Mouse (Mus musculus) heart, postnatal 10 days (tissue): ENCODE data around the gene Tmem219. TPM values are rescaled to one million over a fixed set of nuclear protein-coding genes. Genes with fewer than 3 reads are reported as not detected.

Experiments used
- total RNA-seq, 2 experiments: library from RNA; stranded (reverse); gene quantifications; 2 replicates each; pipeline ENCODE4 v1.2.3; 2021

Tmem219 gene
- total RNA-seq, 2 experiments from 2014 or later = 16.3 to 17.6 TPM

Other genes starting within 250 kb of the Tmem219 start
- gene Sult1a1, start 246.5 kb downstream of the Tmem219 start, total RNA-seq = 10 to 100 TPM; 12.0 to 32.5 TPM
- 10 to 100 TPM; 50.7 to 59.8 TPM for gene Bola2, start 227.5 kb downstream of the Tmem219 start, total RNA-seq
- 1 to 10 TPM; 6.1 to 8.0 TPM for gene Slx1b, start 227.1 kb downstream of the Tmem219 start, total RNA-seq
- gene Coro1a, start 215.1 kb downstream of the Tmem219 start, total RNA-seq = 10 to 100 TPM; 12.7 to 14.6 TPM
- gene Mapk3, start 163.3 kb downstream of the Tmem219 start, total RNA-seq = 100 to 1,000 TPM in 1 of 2 experiments, 10 to 100 TPM in 1; 97.7 to 103 TPM
- gene Gdpd3, start 156.6 kb downstream of the Tmem219 start, total RNA-seq = 1 to 10 TPM; 3.6 to 4.6 TPM
- 10 to 100 TPM; 61.9 to 71.7 TPM for gene Ypel3, start 146.0 kb downstream of the Tmem219 start, total RNA-seq
- gene Tbx6, start 141.4 kb downstream of the Tmem219 start, total RNA-seq = under 1 TPM; 0.29 to 0.35 TPM
- gene Ppp4c, start 130.4 kb downstream of the Tmem219 start, total RNA-seq = 10 to 100 TPM; 53.2 to 58.2 TPM
- 10 to 100 TPM; 10.1 to 11.0 TPM for gene Fam57b, start 125.2 kb downstream of the Tmem219 start, total RNA-seq
- gene 4930451I11Rik, start 91.3 kb downstream of the Tmem219 start, total RNA-seq = not detected
- not detected for gene Doc2a, start 75.5 kb downstream of the Tmem219 start, total RNA-seq
- gene Hirip3, start 60.9 kb downstream of the Tmem219 start, total RNA-seq = 10 to 100 TPM; 10.3 to 13.8 TPM
- 10 to 100 TPM; 23.8 to 30.0 TPM for gene Ino80e, start 60.5 kb downstream of the Tmem219 start, total RNA-seq
- 10 to 100 TPM; 65.6 to 65.7 TPM for gene Taok2, start 38.2 kb downstream of the Tmem219 start, total RNA-seq
- gene Kctd13, start 6.0 kb upstream of the Tmem219 start, total RNA-seq = 1 to 10 TPM; 7.7 to 9.7 TPM
- gene Asphd1, start 26.7 kb upstream of the Tmem219 start, total RNA-seq = not detected
- 10 to 100 TPM; 23.3 to 30.4 TPM for gene Sez6l2, start 27.6 kb upstream of the Tmem219 start, total RNA-seq
- gene Cdipt, start 53.0 kb upstream of the Tmem219 start, total RNA-seq = 10 to 100 TPM; 73.8 to 82.0 TPM
- under 1 TPM; 0.47 to 0.84 TPM for gene Cdiptos, start 53.2 kb upstream of the Tmem219 start, total RNA-seq
- gene Mvp, start 91.7 kb upstream of the Tmem219 start, total RNA-seq = 10 to 100 TPM; 45.3 to 50.1 TPM
- gene Pagr1b, start 93.6 kb upstream of the Tmem219 start, total RNA-seq = not detected
- 10 to 100 TPM in 1 of 2 experiments, 1 to 10 TPM in 1; 6.4 to 19.6 TPM for gene Pagr1a, start 94.4 kb upstream of the Tmem219 start, total RNA-seq
- gene Gm42742, start 98.2 kb upstream of the Tmem219 start, total RNA-seq = 10 to 100 TPM; 19.0 to 27.2 TPM
- gene Prrt2, start 98.3 kb upstream of the Tmem219 start, total RNA-seq = 1 to 10 TPM; 1.0 to 2.3 TPM
- 100 to 1,000 TPM; 106 to 113 TPM for gene Maz, start 104.1 kb upstream of the Tmem219 start, total RNA-seq
- 10 to 100 TPM; 15.3 to 17.6 TPM for gene Kif22, start 119.6 kb upstream of the Tmem219 start, total RNA-seq
- gene Zg16, start 164.4 kb upstream of the Tmem219 start, total RNA-seq = not detected
- gene AI467606, start 168.4 kb upstream of the Tmem219 start, total RNA-seq = 1 to 10 TPM in 1 of 2 experiments, under 1 TPM in 1; 0.94 to 1.5 TPM
- gene Qprt, start 199.3 kb upstream of the Tmem219 start, total RNA-seq = under 1 TPM in 1 of 2 experiments, not detected in 1; 0.29 TPM
- gene Spn, start 214.9 kb upstream of the Tmem219 start, total RNA-seq = under 1 TPM; 0.72 to 0.84 TPM